Mouse (Mus musculus): ENCODE measurements around the gene Fermt1. TPM values are rescaled to one million over a fixed set of nuclear protein-coding genes. Genes with fewer than 3 reads are reported as not detected.

Fermt1 gene
- 0.06 and 0.21 TPM in 2 replicates for polyA plus RNA-seq (2015; fragmentation: Nextera tagmentation; extraction: Ambion mirVana)

DNA sequence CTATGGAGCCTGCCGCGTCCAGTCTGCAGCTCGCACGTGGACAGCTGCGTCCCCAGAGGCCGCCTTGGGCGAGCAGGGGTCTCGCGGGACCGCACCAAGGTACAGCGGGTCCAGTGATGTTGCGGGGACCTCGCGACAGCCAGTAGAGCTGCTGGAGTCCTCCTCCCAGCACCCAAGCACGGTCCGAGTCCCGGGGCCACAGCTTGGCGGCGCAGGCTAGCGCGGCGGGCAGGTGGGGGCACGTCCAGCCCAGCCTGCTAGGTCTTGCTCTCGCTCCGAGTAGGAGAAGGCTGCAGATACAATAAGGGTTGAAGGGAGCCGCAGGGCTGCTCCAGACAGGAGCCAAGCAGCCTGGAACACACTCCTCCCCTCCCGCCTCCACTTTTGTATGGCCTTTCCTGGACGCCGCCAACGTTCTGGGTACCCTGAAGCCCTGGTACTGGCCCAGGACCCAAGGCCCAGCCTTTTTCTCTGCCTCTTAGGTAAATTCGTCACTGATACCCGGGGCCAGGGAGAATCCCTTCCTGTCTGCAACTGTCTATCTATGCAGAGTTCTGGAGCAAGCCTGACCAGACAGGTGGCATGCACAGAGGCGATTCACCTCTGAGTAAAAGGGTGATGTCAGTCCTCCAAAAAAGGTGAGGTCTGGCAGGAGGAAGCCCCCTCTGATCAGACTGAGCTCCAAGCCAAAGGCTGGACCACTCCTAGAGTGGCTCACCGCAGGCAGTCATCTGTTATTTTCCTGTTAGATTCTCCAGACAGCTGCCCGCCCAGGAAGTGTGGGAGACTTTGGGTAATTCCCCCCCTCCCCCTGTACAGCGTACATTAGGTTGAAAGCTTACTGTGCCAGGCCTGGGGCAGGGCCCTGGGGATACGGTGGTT, at the start of gene Fermt1:
TSS of gene Fermt1 (minus strand) at position 581 of the 882 bp plus-strand sequence.

DNA sequence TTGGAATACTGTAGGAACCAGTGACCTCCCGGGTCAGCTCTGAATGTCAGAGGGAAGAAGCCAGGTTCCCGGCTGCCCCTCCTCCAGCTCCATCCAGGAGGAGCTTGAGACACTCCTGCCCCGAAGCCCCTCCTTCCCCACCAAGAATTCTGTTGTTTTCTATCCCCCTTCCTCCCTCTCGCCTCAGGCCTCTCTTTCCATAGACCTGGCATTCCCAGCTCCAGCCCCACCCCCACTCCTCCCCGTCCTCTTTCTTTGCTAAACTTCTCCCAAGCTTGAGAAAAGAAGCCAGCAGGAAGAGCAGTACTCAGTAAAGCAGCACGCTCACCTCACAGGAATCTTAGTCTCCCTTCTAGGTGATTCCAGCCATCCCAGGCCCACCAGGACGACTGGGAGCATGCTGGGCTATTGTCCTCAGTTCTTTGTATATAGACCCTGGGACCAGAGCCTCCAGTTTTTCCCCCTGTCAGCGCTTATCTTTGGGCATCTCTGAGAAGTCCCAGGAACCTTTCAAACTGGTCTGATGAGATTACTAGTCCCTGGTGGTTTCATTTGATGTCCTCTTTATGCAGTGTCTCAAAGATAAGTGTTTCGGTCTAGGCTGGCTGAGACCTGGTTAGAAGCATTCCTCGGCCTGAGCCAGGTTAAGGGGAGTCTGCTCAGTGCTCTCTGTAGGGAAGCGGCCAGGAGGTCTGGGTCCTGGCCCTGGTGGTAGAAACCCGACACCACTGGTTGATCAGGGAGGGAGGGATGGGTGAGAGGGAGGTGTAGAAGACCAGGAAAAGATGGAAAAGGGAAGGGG, 64.7 kb downstream of the Fermt1 start, which contains the start of gene Lrrn4:
TSS of gene Lrrn4 (minus strand) at position 48 of the 802 bp plus-strand sequence.

Other genes starting within 250 kb of the Fermt1 start
- gene Chgb, start 164.6 kb downstream of the Fermt1 start, polyA plus RNA-seq (2015; fragmentation: Nextera tagmentation; extraction: Ambion mirVana): 128 and 135 TPM in 2 replicates
- gene Trmt6, start 129.9 kb downstream of the Fermt1 start, polyA plus RNA-seq (2015; fragmentation: Nextera tagmentation; extraction: Ambion mirVana): 21.1 and 26.3 TPM in 2 replicates
- 4.0 and 4.2 TPM in 2 replicates for gene Mcm8, start 129.8 kb downstream of the Fermt1 start, polyA plus RNA-seq (2015; fragmentation: Nextera tagmentation; extraction: Ambion mirVana)
- 22.9 and 31.2 TPM in 2 replicates for gene Crls1, start 99.2 kb downstream of the Fermt1 start, polyA plus RNA-seq (2015; fragmentation: Nextera tagmentation; extraction: Ambion mirVana)
- gene Lrrn4, start 65.0 kb downstream of the Fermt1 start, polyA plus RNA-seq (2015; fragmentation: Nextera tagmentation; extraction: Ambion mirVana): 1.5 and 1.9 TPM in 2 replicates

All from neural tube, postnatal 0 days (tissue).